Mouse (Mus musculus) stomach, postnatal 0 days (tissue): ENCODE results near the gene Nr2f6. TPM values are rescaled to one million over a fixed set of nuclear protein-coding genes. Genes with fewer than 3 reads are reported as not detected.
A peak's percentile ranks its signal among the peaks of the same experiment; 100 is the strongest.

Source experiments
- ATAC-seq: fragments of 200-750 bp; cut with Nextera tagmentation; 2 replicates; pipeline ENCODE4 v1.8.0; 2017; ENCODE audit not compliant: low FRiP score, low TSS enrichment
- DNase-seq: peaks from one replicate; pipeline ENCODE4 v3.0.0-alpha.2; 2016; ENCODE audit warnings: low spot score
- H3K27ac ChIP-seq: fragments of 300-500 bp; sonication (generic); replicated peaks from 2 replicates; pipeline ENCODE4 v1.5.1; 2014; ENCODE audit warnings: mild to moderate bottlenecking, control low read depth
- H3K27me3 ChIP-seq: fragments of 300-500 bp; sonication (generic); 2 replicates; pipeline ENCODE4 v1.6.1; 2014; ENCODE audit warnings: low read length; ENCODE audit not compliant: control insufficient read depth, insufficient read depth
- H3K36me3 ChIP-seq: fragments of 300-500 bp; sonication (generic); 2 replicates; pipeline ENCODE4 v1.6.1; 2014; ENCODE audit warnings: low read length, mixed read lengths; ENCODE audit not compliant: control insufficient read depth, insufficient read depth
- H3K4me1 ChIP-seq: fragments of 300-500 bp; sonication (generic); replicated peaks from 2 replicates; pipeline ENCODE4 v1.6.1; 2014; ENCODE audit warnings: antibody characterized with exemption; ENCODE audit not compliant: control insufficient read depth, insufficient read depth
- H3K4me2 ChIP-seq: fragments of 300-500 bp; sonication (generic); replicated peaks from 2 replicates; pipeline ENCODE4 v1.6.1; 2014; ENCODE audit warnings: low read depth, mild to moderate bottlenecking, control low read depth, moderate library complexity
- H3K4me3 ChIP-seq: fragments of 300-500 bp; sonication (generic); 2 replicates; pipeline ENCODE4 v1.5.1; 2014; ENCODE audit warnings: low read depth, low read length, control low read depth
- H3K9ac ChIP-seq: fragments of 300-500 bp; sonication (generic); 2 replicates; pipeline ENCODE4 v1.6.1; 2014; ENCODE audit warnings: mild to moderate bottlenecking, low read length, control low read depth, mixed read lengths
- H3K9me3 ChIP-seq: fragments of 300-500 bp; sonication (generic); 2 replicates; pipeline ENCODE4 v1.6.1; 2016; ENCODE audit warnings: low read length; ENCODE audit not compliant: control insufficient read depth
- CTCF ChIP-seq: IDR thresholded peaks from 2 replicates; pipeline ENCODE4 v1.5.1; 2016; ENCODE audit warnings: antibody characterized with exemption, low read depth, mild to moderate bottlenecking, moderate library complexity
- EP300 ChIP-seq: optimal IDR thresholded peaks from 2 replicates; pipeline ENCODE3; 2016; ENCODE audit warnings: antibody characterized with exemption
- WGBS: fragments of 180-500 bp; shearing (Covaris S2); extraction: QIAGEN DNeasy Blood & Tissue Kit; methylation state at CpG from one replicate; pipeline ENCODE4 v1.1.7; 2014; 5-methylcytosine and 5-hydroxymethylcytosine counted together
- polyA plus RNA-seq: library from polyadenylated mRNA; unstranded; fragments of >200 nt; fragmentation: Nextera tagmentation; extraction: Ambion mirVana; gene quantifications from 2 replicates; pipeline ENCODE4 v1.2.1, GENCODE M21; 2015

The Nr2f6 gene
- 47.0 and 56.1 TPM in 2 replicates for polyA plus RNA-seq

DNA sequence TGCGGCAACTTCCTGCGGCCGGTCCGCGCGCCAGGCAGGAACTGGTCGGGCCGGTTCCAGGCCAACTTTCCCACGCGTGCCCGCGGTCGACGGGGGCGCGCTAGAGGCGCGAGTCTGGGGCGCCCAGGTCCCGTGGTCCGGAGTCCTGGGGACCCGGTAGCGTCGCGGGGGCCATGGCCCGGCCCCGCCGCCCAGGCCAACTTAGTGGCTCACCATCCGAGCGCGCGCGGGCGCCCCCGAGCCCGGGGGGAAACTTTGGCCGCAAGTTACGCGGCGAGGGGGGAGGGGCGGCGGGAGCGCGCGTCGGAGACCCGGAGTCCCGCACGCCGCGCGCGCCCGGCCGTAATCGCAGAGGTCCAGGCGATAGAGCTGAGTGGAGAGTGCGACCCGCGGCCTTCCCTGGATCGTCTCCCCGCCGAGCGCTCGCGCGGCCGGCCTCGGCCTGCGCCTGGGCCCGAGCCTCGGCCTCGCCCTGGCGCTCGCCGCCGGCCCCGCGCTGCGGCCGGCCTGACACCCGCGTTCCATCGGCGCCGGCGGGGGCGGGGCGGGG, at the start of gene Nr2f6:
TSS of gene Nr2f6 (minus strand) at position 540 of the 550 bp plus-strand sequence.
- ATAC-seq = peak; percentile 58
- TF ChIP-seq EP300 (no peak), CTCF (no peak; the same call in 1 of the 2 replicates)

DNA sequence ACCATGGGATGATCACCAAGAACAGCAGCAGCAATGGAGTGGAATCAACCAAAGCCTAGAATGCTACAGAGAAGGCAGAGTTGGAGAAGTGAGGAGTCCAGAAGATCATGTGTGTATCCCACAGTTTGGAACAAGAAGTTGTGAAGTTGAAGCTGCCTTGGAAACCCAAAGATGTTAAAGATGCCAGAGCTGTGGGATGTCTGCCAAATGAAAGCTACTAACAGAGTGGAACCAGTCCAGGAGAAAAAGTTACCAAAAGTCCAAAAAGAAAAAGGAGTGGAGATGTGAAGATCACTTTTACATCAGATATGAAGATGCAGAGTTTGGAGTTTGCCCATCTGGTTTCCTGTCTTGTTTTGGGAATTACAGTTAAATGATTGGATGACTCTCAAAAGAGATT, 40.4 kb upstream of the Nr2f6 start:
- ATAC-seq = no peak
- H3K9ac ChIP-seq = no peak overlapping the region
- no peak overlapping the region for H3K4me2 ChIP-seq
- H3K4me1 ChIP-seq = no peaks in the 10 kb centered on the region
- no peak for TF ChIP-seq CTCF
- no peak for TF ChIP-seq EP300
- H3K36me3 ChIP-seq = no peaks in the 10 kb centered on the region
- H3K9me3 ChIP-seq = no peaks in the 10 kb centered on the region
- no peak overlapping the region for H3K27ac ChIP-seq
- no peaks in the 10 kb centered on the region for H3K27me3 ChIP-seq
- no peak overlapping the region for H3K4me3 ChIP-seq
- no peak for DNase-seq

More for the DNA sequence above, at the start of gene Nr2f6:
- Histone ChIP-seq H3K36me3 (peaks cover 4% of the 10 kb centered on the region; the same call in 1 of the 2 replicates), H3K9me3 (no peaks in the 10 kb centered on the region), H3K27ac (peak within 1 kb of the TSS; percentile 96), H3K4me2 (peak within 1 kb of the TSS; percentile 97), H3K27me3 (no peaks in the 10 kb centered on the region), H3K4me3 (peak within 1 kb of the TSS; percentile 95), H3K4me1 (peaks cover 15% of the 10 kb centered on the region), H3K9ac (peak within 1 kb of the TSS; percentile 90)
- under 1% methylated on average over 56 of the region's 89 CpGs for WGBS
- DNase-seq = peak; percentile 85

DNA sequence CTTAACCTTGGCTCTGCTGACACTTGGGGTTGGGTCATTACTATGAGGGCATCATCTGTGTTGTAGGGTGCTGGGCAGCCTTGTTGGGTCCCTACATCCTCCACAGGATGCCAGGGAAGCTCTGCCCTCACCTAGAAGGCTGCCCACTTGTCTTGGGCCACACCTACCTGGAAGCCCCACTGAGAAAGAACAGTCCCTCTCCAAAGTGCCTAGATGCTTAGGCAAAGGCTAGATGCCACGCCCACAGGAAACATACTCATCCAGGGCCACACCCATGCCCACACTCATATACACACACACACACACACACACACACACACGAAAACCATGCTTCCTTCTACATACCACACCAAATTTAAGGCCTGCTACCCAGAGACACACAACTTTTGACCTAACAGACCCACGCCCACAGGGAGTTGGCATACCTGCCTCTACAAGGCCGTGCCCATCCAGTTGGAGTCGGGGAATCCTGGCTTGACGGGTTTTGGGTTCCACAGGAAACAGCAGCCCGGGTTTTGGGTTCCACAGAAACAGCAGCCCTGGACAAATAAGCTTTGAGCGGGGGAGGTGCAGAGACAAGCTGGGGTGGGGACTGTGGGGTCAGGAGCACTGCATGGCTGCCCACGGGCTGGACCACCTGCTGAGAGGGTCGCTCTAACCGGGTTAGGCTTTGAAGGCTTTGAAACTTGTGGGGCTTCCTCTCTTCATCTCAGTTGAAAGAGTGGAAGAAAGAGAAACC, 29.9 kb upstream of the Nr2f6 start:
- ATAC-seq (peak; percentile 26; the same call in 1 of the 2 replicates), DNase-seq (no peak)
- TF ChIP-seq EP300 (no peak), CTCF (no peak)
- Histone ChIP-seq H3K27me3 (no peaks in the 10 kb centered on the region), H3K4me2 (no peak overlapping the region), H3K27ac (no peak overlapping the region), H3K4me1 (0 out of 2 replicates have a peak, but pooled peaks cover 2% of the 10 kb centered on the region), H3K36me3 (peaks cover 3% of the 10 kb centered on the region), H3K4me3 (no peak overlapping the region), H3K9me3 (no peaks in the 10 kb centered on the region), H3K9ac (no peak overlapping the region)
- WGBS = 40% methylated on average over 11 of the region's 11 CpGs

DNA sequence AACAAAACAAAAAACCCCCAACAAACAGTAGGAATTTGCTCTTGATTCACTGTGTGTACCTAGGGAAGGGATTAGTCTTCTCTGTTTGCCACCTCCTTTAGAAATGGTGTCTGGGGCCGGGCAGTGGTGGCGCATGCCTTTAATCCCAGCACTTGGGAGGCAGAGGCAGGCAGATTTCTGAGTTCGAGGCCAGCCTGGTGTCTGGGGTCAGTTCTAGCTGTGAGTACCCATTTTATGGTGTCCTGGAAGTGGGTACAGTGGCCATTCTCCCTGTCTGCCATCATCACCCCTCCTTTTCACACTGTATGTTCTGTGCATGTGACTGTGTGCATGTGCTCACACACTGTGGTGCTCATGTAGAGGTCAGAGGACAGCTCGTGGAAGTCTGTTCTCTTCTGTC, 26.5 kb upstream of the Nr2f6 start:
- no peaks in the 10 kb centered on the region for H3K27me3 ChIP-seq
- ATAC-seq = no peak
- H3K9me3 ChIP-seq = no peaks in the 10 kb centered on the region
- no peak overlapping the region for H3K4me3 ChIP-seq
- no peak overlapping the region for H3K27ac ChIP-seq
- H3K4me2 ChIP-seq = no peak overlapping the region
- H3K9ac ChIP-seq = no peak overlapping the region
- H3K36me3 ChIP-seq = peaks cover 3% of the 10 kb centered on the region
- WGBS = 90% methylated on average over 4 of the region's 4 CpGs
- DNase-seq = no peak
- peaks cover 11% of the 10 kb centered on the region for H3K4me1 ChIP-seq
- TF ChIP-seq CTCF (no peak), EP300 (no peak)

DNA sequence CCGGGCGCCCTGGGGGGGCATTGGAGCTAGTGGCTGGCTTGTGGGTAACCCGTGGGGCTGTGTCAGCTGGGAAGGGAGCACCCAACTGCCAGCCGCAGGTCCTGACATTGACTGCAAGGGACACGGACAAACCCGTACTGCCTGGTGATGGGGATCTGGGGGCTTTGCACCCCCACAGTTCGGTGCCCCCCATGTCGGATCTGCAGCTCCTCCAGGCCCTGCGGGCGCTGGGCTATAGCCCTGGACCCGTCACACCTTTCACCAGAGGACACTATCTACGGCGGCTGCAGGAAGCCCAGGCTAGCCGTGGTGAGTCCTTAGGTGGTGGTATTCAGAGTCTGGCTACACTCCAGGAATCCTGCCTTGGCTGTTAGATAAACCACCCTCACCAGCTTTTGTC, 25.7 kb upstream of the Nr2f6 start:
- H3K4me3 ChIP-seq = no peak overlapping the region

More for the DNA sequence above, 25.7 kb upstream of the Nr2f6 start:
- H3K4me2 ChIP-seq = no peak overlapping the region
- ATAC-seq (no peak), DNase-seq (no peak)
- H3K36me3 ChIP-seq = peaks cover 3% of the 10 kb centered on the region
- TF ChIP-seq CTCF = no peak
- TF ChIP-seq EP300 = no peak
- peaks cover 11% of the 10 kb centered on the region for H3K4me1 ChIP-seq
- H3K27me3 ChIP-seq = no peaks in the 10 kb centered on the region
- no peak overlapping the region for H3K9ac ChIP-seq
- no peak overlapping the region for H3K27ac ChIP-seq
- no peaks in the 10 kb centered on the region for H3K9me3 ChIP-seq
- whole genome bisulfite sequencing = 93% methylated on average over 14 of the region's 14 CpGs
